Mouse (Mus musculus): Measurements from ENCODE around the gene Mrpl45.
"Not testable (repeated sequence)": the region's sequence is repeated elsewhere in the genome, so short reads cannot be mapped to it uniquely, and the experiment has no call there.

The Mrpl45 gene

GRCm38 (mm10) chr11:97299939-97300338 lies 15.6 kb upstream of the Mrpl45 start:
- no peak for DNase-seq

- DNase-seq = no peak
Measured at GRCm38 (mm10) chr11:97301406-97301805, 14.1 kb upstream of the Mrpl45 start.

- DNase-seq = no peak
Measured at GRCm38 (mm10) chr11:97302231-97302781, 13.2 kb upstream of the Mrpl45 start.

GRCm38 (mm10) chr11:97304631-97305030 lies 10.9 kb upstream of the Mrpl45 start:
- no peak for DNase-seq

GRCm38 (mm10) chr11:97307294-97308069 lies 8.0 kb upstream of the Mrpl45 start:
- DNase-seq = no peak

GRCm38 (mm10) chr11:97308806-97309450 lies 6.6 kb upstream of the Mrpl45 start:
- no peak for DNase-seq

- DNase-seq = peak; percentile 28
Measured at GRCm38 (mm10) chr11:97309451-97309836, 6.1 kb upstream of the Mrpl45 start.

GRCm38 (mm10) chr11:97309911-97310571 lies 5.5 kb upstream of the Mrpl45 start:
- DNase-seq = peak; percentile 69

- no peak for DNase-seq
Measured at GRCm38 (mm10) chr11:97310895-97311631, 4.5 kb upstream of the Mrpl45 start.

- DNase-seq = not testable (repeated sequence)
Measured at GRCm38 (mm10) chr11:97312871-97313270, 2.6 kb upstream of the Mrpl45 start.

GRCm38 (mm10) chr11:97314110-97314509 lies 1.4 kb upstream of the Mrpl45 start:
- peak; percentile 38 for DNase-seq

- DNase-seq = no peak
Measured at GRCm38 (mm10) chr11:97314751-97315503, 589 bp upstream of the Mrpl45 start.

- no peak for DNase-seq
Measured at GRCm38 (mm10) chr11:97321197-97321596, 5.7 kb downstream of the Mrpl45 start.

GRCm38 (mm10) chr11:97321894-97322600 lies 6.5 kb downstream of the Mrpl45 start:
- DNase-seq = not testable (repeated sequence)

GRCm38 (mm10) chr11:97325224-97325623 lies 9.7 kb downstream of the Mrpl45 start:
- peak; percentile 41 for DNase-seq

- peak; percentile 74 for DNase-seq
Measured at GRCm38 (mm10) chr11:97328148-97328547, 12.6 kb downstream of the Mrpl45 start.

GRCm38 (mm10) chr11:97330315-97330714 lies 14.8 kb downstream of the Mrpl45 start:
- DNase-seq = no peak

- no peak for DNase-seq
Measured at GRCm38 (mm10) chr11:97331231-97332190, 16.0 kb downstream of the Mrpl45 start.

GRCm38 (mm10) chr11:97333044-97333443 lies 17.5 kb downstream of the Mrpl45 start:
- DNase-seq = no peak

GRCm38 (mm10) chr11:97333896-97334295 lies 18.4 kb downstream of the Mrpl45 start:
- no peak for DNase-seq
